Mouse (Mus musculus): ENCODE data around the gene Cpsf6.

DNA sequence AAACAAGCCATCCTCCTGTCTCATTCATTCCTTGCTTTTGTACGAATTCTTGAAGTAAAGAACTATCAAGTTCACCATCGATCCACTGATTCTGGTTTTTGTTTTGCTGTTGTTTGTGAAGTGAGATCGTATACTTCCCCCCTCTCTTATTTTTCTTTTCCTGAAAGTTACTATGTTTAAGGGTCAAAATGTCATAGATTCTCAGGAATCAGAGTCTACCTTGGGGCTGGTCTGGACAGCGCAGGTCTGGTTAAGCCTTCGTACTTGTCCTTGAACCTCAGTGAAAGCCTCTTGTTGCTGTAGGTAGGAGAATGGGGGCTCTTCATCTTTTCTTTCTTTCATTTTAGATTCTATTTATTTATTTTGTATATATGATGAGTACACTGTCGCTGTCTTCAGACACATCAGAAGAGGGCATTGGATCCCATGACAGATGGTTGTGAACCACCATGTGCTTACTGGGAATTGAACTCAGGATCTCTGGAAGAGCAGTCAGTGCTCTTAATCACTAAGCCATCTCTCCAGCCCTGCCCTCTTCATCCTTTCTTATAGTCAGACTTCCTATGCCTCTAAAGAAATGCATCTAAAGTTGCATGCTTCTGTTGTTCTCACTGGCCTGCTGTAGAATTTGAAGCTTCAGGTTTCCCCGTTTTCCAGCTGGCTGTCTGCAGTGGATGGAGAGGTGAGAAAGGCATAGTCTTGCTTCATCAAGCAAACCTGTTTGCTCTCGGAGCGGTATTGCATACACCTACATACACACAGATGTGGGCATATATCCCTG is 40.9 kb upstream of the Cpsf6 start:
- TF ChIP-seq CTCF (IDR thresholded peaks at IDR 0.05; ENCODE audit: low read depth) = no peak
- TF ChIP-seq EP300 (optimal IDR thresholded peaks at IDR 0.05) = no peak

Data from stomach, postnatal 0 days (tissue).